Mouse (Mus musculus) limb, embryonic 11.5 days (tissue): ENCODE data around the gene Arap2. TPM values are rescaled to one million over a fixed set of nuclear protein-coding genes. Genes with fewer than 3 reads are reported as not detected.

Source experiments
- polyA plus RNA-seq: library from polyadenylated mRNA; unstranded; fragments of >200 nt; fragmentation: Nextera tagmentation; extraction: Ambion mirVana; gene quantifications from 2 replicates; pipeline ENCODE4 v1.2.1, GENCODE M21; 2014

Gene Arap2
- polyA plus RNA-seq, 1 experiment from 2014 or later: 0.91 TPM

Other genes starting within 250 kb of the Arap2 start
- not detected in 2 replicates for gene Dthd1, start 47.7 kb upstream of the Arap2 start, polyA plus RNA-seq